Mouse (Mus musculus) yolk sac, embryonic 10.5 days (tissue): ENCODE data around the gene Vmn1r195.
"Not testable (repeated sequence)": the region's sequence is repeated elsewhere in the genome, so short reads cannot be mapped to it uniquely, and the experiment has no call there.

Experiments
- DNase-seq: peaks from one replicate; pipeline ENCODE4 v3.0.0-alpha.2; 2017; ENCODE audit warnings: low spot score

Vmn1r195 gene

DNA sequence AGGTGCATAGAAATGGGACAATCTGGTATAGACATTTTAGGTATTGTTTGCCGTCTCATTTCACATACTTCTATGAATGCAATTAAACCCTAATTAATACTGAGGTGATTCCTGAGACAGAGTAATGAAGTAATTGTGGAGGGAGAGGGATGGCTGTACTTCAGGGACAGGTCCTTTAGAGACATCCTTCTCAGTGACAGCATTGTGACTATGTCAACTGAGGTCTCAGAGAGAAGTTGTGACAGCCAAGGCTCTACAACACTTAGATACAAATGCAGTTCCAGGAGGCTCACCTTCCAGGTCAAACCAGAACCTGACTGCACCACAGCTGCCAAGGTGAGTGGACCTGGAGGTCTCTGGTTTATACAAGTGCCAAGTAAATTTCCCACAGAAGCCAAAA, at the start of gene Vmn1r195:
Gene Vmn1r195, plus strand, starts transcription at position 301 of the 400 bp plus-strand sequence.
- DNase-seq, result not testable (repeated sequence)

DNA sequence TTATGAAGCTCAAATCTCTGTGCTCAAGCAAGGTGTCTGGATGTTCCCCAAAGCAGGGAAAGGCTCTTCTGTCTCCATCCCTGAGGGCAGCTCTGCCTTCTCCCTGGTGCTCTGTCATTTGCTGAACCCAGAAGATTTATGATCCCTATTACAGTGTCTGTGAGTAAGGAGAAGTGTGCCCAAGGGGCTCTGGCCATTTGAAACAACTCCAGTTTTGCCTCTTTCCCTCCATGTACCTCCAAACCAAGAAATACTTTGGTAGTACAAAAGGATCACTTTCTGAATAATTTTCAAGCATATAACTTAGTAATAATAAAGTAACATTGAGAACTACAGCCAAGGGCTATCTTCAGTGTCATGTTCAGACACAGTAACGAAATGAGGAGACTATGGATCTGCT, 47.3 kb upstream of the Vmn1r195 start, which contains the start of gene Vmn1r193:
Gene Vmn1r193, minus strand, starts transcription at position 101 of the 400 bp plus-strand sequence.
- not testable (repeated sequence) for DNase-seq

DNA sequence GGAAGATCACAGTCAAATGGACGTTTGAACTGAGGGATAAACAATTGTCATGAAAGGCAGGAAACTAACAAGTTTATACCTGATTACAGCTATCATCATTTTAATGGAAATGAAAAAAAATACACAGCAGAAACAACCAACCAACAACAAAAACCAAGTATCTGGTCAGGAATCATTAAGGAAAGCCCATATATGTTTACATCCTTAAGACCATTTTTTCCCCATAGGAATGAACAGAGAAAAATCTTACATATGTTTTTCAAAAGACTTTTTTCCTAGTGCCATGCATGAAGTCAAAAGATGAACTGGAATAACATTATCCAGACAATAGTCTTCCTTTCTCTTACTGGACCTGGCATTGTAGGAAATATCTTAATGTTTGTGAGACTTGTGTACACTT, 26.4 kb upstream of the Vmn1r195 start, which contains the start of gene Vmn1r194:
Gene Vmn1r194, plus strand, starts transcription at position 301 of the 400 bp plus-strand sequence.
- DNase-seq, result no peak

DNA sequence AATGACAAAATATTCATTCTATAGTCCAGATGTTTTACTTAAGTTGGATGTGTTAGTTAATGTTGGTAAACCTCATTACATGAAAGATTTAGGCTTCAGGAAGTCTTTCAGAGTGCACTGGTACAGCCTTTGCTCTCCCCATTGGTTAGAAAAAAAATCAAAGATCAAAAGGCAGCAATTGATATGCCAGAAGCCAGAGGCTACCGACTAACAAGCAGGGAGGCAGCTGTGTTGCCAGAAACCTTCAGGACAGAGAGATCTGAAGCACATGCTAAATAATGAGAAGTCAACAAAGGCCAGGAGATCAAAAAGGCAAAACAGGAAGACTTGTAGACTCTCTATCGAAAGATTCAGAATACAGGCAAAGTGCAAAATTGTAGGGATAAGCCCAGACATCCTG, 1.4 kb downstream of the Vmn1r195 start:
- DNase-seq, result no peak

DNA sequence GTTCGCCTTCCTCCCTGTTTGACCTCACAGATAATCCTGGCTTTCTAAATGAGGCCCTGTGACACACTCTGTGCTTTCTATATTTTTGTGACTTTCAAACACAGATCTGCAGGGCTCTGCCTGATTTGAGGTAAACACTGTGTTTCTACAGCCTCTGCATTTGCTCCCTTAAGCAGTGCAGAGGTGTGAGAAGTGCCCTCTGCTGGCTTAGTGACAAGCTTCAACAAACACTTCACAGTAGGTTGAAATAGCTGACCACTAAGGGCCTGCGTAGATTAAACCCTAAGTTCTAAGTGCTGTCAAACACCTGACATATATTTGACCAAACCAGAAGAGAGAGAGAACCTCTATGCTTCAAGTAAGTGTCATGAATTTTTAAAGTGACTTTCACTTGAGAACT, 14.3 kb downstream of the Vmn1r195 start:
- no peak for DNase-seq

DNA sequence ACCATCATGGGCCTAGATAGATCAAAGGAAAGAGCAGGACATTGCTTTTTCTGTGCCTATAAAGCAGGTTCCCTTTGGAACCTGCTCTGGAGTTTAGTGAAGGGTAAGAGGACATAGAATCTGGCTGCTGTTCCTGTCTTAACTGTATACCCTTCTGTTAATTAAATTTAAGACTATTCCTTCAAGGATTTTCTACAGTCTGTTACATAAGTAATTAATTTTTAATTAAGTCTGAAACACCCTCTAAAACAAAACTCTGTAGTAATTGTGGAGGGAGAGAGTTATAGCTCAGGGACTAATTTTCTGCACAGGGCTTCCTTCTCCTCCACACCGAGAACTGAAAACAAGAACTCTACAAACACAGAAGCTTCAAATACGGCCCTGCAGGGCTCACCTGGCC, 19.3 kb downstream of the Vmn1r195 start, which contains the start of gene Vmn1r196:
Gene Vmn1r196, plus strand, starts transcription at position 301 of the 400 bp plus-strand sequence.
- no peak for DNase-seq

DNA sequence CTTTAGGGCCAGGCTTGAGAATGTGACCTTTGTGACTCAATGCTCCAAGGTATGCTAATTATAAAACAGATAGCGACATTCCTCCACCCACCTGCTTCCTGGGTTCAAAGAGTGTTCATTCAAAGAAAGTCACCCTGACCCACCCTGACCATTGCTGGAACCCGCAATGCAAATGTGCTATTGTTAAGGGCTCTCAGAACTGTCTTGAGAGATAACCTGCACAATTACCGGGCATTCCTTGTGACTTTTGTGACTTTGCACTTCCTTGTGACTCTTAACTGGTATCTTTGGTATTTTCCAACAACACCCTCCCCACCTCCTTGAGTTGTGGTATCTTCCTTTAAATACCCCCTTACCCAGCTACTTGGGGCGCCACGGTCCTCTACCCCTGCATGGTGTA, 37.8 kb downstream of the Vmn1r195 start:
- not testable (repeated sequence) for DNase-seq

DNA sequence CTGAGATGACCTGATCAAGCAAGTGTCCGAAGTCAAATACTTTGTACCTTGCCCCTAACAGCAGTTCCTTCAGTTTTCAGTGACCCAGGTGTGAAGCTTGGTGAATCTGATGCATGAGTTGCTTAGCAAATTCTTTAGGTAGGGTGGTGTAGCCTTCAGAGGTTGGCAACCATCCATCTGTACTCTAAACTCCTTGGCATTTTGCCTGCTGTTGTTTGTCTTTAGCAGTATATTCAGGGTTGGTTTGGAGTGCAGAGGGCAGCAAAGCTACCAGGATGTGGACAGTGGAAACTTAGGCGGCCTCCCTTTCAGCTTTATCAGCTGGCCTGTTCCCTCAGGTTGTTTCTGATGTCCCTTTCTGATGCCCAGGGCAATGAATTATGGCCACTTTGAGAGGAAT, 45.0 kb downstream of the Vmn1r195 start:
- DNase-seq, result no peak

DNA sequence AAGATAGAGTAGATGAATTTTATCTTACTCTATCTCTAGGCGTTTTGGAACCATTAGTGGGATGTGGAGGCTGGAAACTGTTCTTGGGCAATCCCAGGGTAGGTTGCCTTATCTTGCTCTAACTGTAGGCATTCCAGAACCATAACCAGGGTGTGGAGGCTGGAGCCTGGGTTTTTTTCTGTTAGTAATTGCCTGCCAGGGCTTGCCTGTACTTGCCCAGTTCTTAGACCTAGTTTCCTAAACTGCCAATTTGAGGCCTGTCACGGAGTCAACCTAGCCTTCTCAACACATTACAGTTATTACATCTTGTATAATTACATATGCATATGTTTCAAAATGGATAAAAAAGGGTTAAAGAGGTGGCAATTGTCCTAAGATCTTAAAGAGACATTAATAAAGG, 47.0 kb downstream of the Vmn1r195 start:
- DNase-seq, result no peak

DNA sequence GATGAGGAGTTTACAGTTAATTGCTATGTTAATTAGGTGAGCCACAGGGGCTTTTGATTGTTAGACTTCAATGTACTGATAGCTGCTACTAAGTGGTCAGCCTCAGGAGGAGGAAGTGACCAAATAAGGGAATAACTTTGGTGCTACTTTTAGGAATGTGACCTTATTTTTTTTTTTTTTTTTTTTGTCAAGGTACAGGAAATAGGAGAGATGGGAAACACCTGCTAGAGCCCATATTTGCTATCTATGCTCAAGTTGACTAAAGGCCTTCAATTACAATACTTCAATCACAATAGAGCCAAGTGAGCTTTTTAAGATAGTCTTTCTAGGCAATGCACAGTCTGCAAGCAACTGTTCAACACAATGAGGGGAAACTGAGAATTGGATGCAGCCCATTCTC, 49.8 kb downstream of the Vmn1r195 start:
- DNase-seq, result no peak

DNA sequence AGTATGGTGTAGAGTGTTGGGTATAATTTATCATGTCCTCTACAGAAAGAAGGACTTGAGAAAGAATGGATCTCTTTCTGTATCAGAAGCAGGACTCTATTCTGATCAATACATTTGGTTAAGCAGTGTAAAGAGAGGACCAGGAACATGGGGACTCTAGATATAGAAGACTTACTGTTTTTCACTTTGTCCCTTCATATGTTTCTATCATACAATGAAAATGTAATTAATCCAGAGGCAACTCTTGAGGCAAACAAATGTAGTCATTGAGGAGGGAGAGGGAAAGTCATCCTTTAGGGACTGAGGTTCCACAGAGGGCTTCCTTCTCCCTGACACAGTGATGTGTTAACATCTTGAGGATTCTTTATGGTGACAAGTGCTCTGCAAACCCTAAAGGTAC, 54.0 kb downstream of the Vmn1r195 start, which contains the start of gene Vmn1r197:
Gene Vmn1r197, plus strand, starts transcription at position 301 of the 400 bp plus-strand sequence.
- no peak for DNase-seq
